Mouse (Mus musculus): ENCODE results near the gene 1110059E24Rik.

- TF ChIP-seq POLR2A (IDR thresholded peaks at IDR 0.05; ENCODE audit: control insufficient read depth, low read depth, low read length) (no peak), CTCF (IDR thresholded peaks at IDR 0.05; ENCODE audit: control insufficient read depth, insufficient read depth, insufficient replicate concordance, low read depth, low read length) (no peak)
Measured at GRCm38 (mm10) chr19:21594676-21595075, 58.1 kb downstream of the 1110059E24Rik start.
